Mouse (Mus musculus) forebrain, embryonic 15.5 days (tissue): ENCODE data around the gene 1810043G02Rik. TPM values are rescaled to one million over a fixed set of nuclear protein-coding genes. Genes with fewer than 3 reads are reported as not detected.

Experiments
- ATAC-seq: fragments of 200-750 bp; cut with Nextera tagmentation; replicated peaks from 2 replicates; pipeline ENCODE4 v1.8.0; 2017; ENCODE audit warnings: mild to moderate bottlenecking, moderate TSS enrichment, moderate library complexity
- H3K27ac ChIP-seq: fragments of 300-500 bp; sonication (generic); replicated peaks from 2 replicates; pipeline ENCODE4 v1.5.1; 2015; ENCODE audit warnings: mild to moderate bottlenecking, inconsistent platforms
- H3K27me3 ChIP-seq: fragments of 300-500 bp; sonication (generic); 2 replicates; pipeline ENCODE4 v1.6.1; 2015; ENCODE audit warnings: inconsistent platforms
- H3K36me3 ChIP-seq: fragments of 300-500 bp; sonication (generic); 2 replicates; pipeline ENCODE4 v1.6.1; 2015; ENCODE audit warnings: mild to moderate bottlenecking, inconsistent platforms
- H3K4me1 ChIP-seq: fragments of 300-500 bp; sonication (generic); 2 replicates; pipeline ENCODE4 v1.6.1; 2015; ENCODE audit warnings: inconsistent platforms
- H3K4me2 ChIP-seq: fragments of 300-500 bp; sonication (generic); replicated peaks from 2 replicates; pipeline ENCODE4 v1.6.1; 2015; ENCODE audit warnings: mild to moderate bottlenecking, inconsistent platforms
- H3K4me3 ChIP-seq: fragments of 300-500 bp; sonication (generic); 2 replicates; pipeline ENCODE4 v1.5.1; 2015; ENCODE audit warnings: mild to moderate bottlenecking, inconsistent platforms
- H3K9ac ChIP-seq: fragments of 300-500 bp; sonication (generic); replicated peaks from 2 replicates; pipeline ENCODE4 v1.6.1; 2015; ENCODE audit warnings: mild to moderate bottlenecking, inconsistent platforms
- H3K9me3 ChIP-seq: fragments of 300-500 bp; sonication (generic); 2 replicates; pipeline ENCODE4 v1.6.1; 2016; ENCODE audit warnings: inconsistent platforms
- WGBS: fragments of 180-500 bp; shearing (Covaris S2); methylation state at CpG from one replicate; pipeline ENCODE4 v1.1.7; 2015; ENCODE audit warnings: mixed read lengths; 5-methylcytosine and 5-hydroxymethylcytosine counted together
- polyA plus RNA-seq: library from polyadenylated mRNA; unstranded; fragments of >200 nt; fragmentation: Nextera tagmentation; extraction: Ambion mirVana; gene quantifications from 2 replicates; pipeline ENCODE4 v1.2.1, GENCODE M21; 2015

The 1810043G02Rik gene
- polyA plus RNA-seq, 1 experiment from 2014 or later, result 37.1 TPM

GRCm38 (mm10) chr10:78028129-78028528 is 49.8 kb downstream of the 1810043G02Rik start:
- ATAC-seq, result peak; percentile 75
- no peak overlapping the region for H3K27ac ChIP-seq
- no peaks in the 10 kb centered on the region for H3K36me3 ChIP-seq
- no peak overlapping the region for H3K4me3 ChIP-seq
- 3% methylated on average over 5 of the region's 5 CpGs for WGBS
- H3K27me3 ChIP-seq, result no peaks in the 10 kb centered on the region
- no peaks in the 10 kb centered on the region for H3K9me3 ChIP-seq
- no peaks in the 10 kb centered on the region for H3K4me1 ChIP-seq
- H3K4me2 ChIP-seq, result no peak overlapping the region
- H3K9ac ChIP-seq, result no peak overlapping the region

GRCm38 (mm10) chr10:78029080-78029479 is 50.8 kb downstream of the 1810043G02Rik start:
- Histone ChIP-seq H3K9me3 (no peaks in the 10 kb centered on the region), H3K36me3 (no peaks in the 10 kb centered on the region), H3K27me3 (no peaks in the 10 kb centered on the region), H3K9ac (no peak overlapping the region), H3K4me2 (no peak overlapping the region), H3K4me1 (no peaks in the 10 kb centered on the region), H3K4me3 (no peak overlapping the region), H3K27ac (no peak overlapping the region)
- no peak for ATAC-seq
- WGBS, result 88% methylated on average over 1 of the region's 1 CpGs

- Histone ChIP-seq H3K4me3 (no peak overlapping the region), H3K36me3 (no peaks in the 10 kb centered on the region), H3K4me1 (no peaks in the 10 kb centered on the region), H3K27ac (no peak overlapping the region), H3K9me3 (no peaks in the 10 kb centered on the region), H3K9ac (no peak overlapping the region), H3K4me2 (no peak overlapping the region), H3K27me3 (no peaks in the 10 kb centered on the region)
- no peak for ATAC-seq
- WGBS, result 73% methylated on average over 2 of the region's 2 CpGs
These were observed 53.7 kb downstream of the 1810043G02Rik start for GRCm38 (mm10) chr10:78031987-78032386.

Other genes with a start within 250 kb of the 1810043G02Rik start
- not detected in 2 replicates for gene Gm18596, start 235.9 kb upstream of the 1810043G02Rik start, polyA plus RNA-seq
- not detected in 2 replicates for gene Gm9736, start 227.2 kb upstream of the 1810043G02Rik start, polyA plus RNA-seq
- gene Gm3233, start 218.8 kb upstream of the 1810043G02Rik start, polyA plus RNA-seq, result not detected in 2 replicates
- not detected in 2 replicates for gene Gm3238, start 207.2 kb upstream of the 1810043G02Rik start, polyA plus RNA-seq
- not detected in 2 replicates for gene Gm7138, start 201.6 kb upstream of the 1810043G02Rik start, polyA plus RNA-seq
- gene Gm3250, start 196.0 kb upstream of the 1810043G02Rik start, polyA plus RNA-seq, result not detected in 2 replicates
- not detected in 2 replicates for gene Gm7137, start 190.3 kb upstream of the 1810043G02Rik start, polyA plus RNA-seq
- not detected in 2 replicates for gene Gm9639, start 183.4 kb upstream of the 1810043G02Rik start, polyA plus RNA-seq
- not detected in 2 replicates for gene Gm19668, start 179.4 kb upstream of the 1810043G02Rik start, polyA plus RNA-seq
- gene Gm9507, start 166.7 kb upstream of the 1810043G02Rik start, polyA plus RNA-seq, result not detected in 2 replicates
- not detected in 2 replicates for gene Gm2696, start 163.8 kb upstream of the 1810043G02Rik start, polyA plus RNA-seq
- gene Krtap10-4, start 151.4 kb upstream of the 1810043G02Rik start, polyA plus RNA-seq, result not detected in 2 replicates
- not detected in 2 replicates for gene Krtap10-10, start 142.6 kb upstream of the 1810043G02Rik start, polyA plus RNA-seq
- not detected in 2 replicates for gene Gm36176, start 131.7 kb upstream of the 1810043G02Rik start, polyA plus RNA-seq
- gene Gm10318, start 125.7 kb upstream of the 1810043G02Rik start, polyA plus RNA-seq, result not detected in 2 replicates
- gene Gm3285, start 116.5 kb upstream of the 1810043G02Rik start, polyA plus RNA-seq, result not detected in 2 replicates
- gene Lrrc3, start 76.0 kb upstream of the 1810043G02Rik start, polyA plus RNA-seq, result 11.1 and 11.3 TPM in 2 replicates
- gene Trpm2, start 8.0 kb upstream of the 1810043G02Rik start, polyA plus RNA-seq, result 2.6 and 2.8 TPM in 2 replicates
- gene Pfkl, start 31.6 kb downstream of the 1810043G02Rik start, polyA plus RNA-seq, result 105 and 107 TPM in 2 replicates
- not detected in 2 replicates for gene Dnmt3l, start 63.4 kb downstream of the 1810043G02Rik start, polyA plus RNA-seq
- gene Aire, start 65.1 kb downstream of the 1810043G02Rik start, polyA plus RNA-seq, result 0.23 TPM in 1 of 2 replicates, not detected in the other
- 0.56 and 0.66 TPM in 2 replicates for gene Icosl, start 90.8 kb downstream of the 1810043G02Rik start, polyA plus RNA-seq
- 23.6 and 26.8 TPM in 2 replicates for gene D10Jhu81e, start 191.3 kb downstream of the 1810043G02Rik start, polyA plus RNA-seq
- 22.5 and 24.2 TPM in 2 replicates for gene Pwp2, start 206.6 kb downstream of the 1810043G02Rik start, polyA plus RNA-seq